Mouse (Mus musculus) small intestine, adult 2 months (tissue): Measurements from ENCODE around the gene Zbtb24. TPM values are rescaled to one million over a fixed set of nuclear protein-coding genes. Genes with fewer than 3 reads are reported as not detected.

ENCODE experiments used
- H3K27ac ChIP-seq: fragments of 200-500 bp; 2 replicates; pipeline ENCODE4 v1.5.1; 2012; ENCODE audit warnings: low read depth, low read length, control low read depth, inconsistent platforms; ENCODE audit not compliant: insufficient read depth
- H3K27me3 ChIP-seq: fragments of 200-500 bp; 2 replicates; pipeline ENCODE4 v1.6.1; 2012; ENCODE audit warnings: mild to moderate bottlenecking, moderate library complexity, low read length, inconsistent platforms; ENCODE audit not compliant: control insufficient read depth, insufficient read depth
- H3K36me3 ChIP-seq: fragments of 200-500 bp; 2 replicates; pipeline ENCODE4 v1.6.1; 2012; ENCODE audit warnings: mild to moderate bottlenecking, low read length, control low read depth, inconsistent platforms; ENCODE audit not compliant: control insufficient read depth, insufficient read depth
- H3K4me1 ChIP-seq: fragments of 200-500 bp; 2 replicates; pipeline ENCODE4 v1.6.1; 2012; ENCODE audit warnings: low read length, inconsistent platforms, mixed read lengths; ENCODE audit not compliant: control insufficient read depth, insufficient read depth, insufficient read length
- H3K4me3 ChIP-seq: fragments of 200-500 bp; 2 replicates; pipeline ENCODE4 v1.5.1; 2012; ENCODE audit warnings: low read depth, mild to moderate bottlenecking, control low read depth, inconsistent platforms, low read length, moderate library complexity
- CTCF ChIP-seq: fragments of 200-500 bp; IDR thresholded peaks from 2 replicates; pipeline ENCODE4 v1.5.1; 2012; ENCODE audit warnings: low read depth, mild to moderate bottlenecking, control low read depth, inconsistent platforms, low read length, moderate library complexity, mixed read lengths; ENCODE audit not compliant: insufficient replicate concordance, insufficient read length; ENCODE audit errors: extremely low read depth
- POLR2A ChIP-seq: fragments of 200-500 bp; IDR thresholded peaks from 2 replicates; pipeline ENCODE4 v1.6.1; 2012; ENCODE audit warnings: low read depth, mild to moderate bottlenecking, control low read depth, inconsistent platforms, low read length, moderate library complexity
- WGBS: fragments of 180-500 bp; shearing (Covaris S2); methylation state at CpG from one replicate; pipeline ENCODE4 v1.1.7; 2018; 5-methylcytosine and 5-hydroxymethylcytosine counted together
- polyA plus RNA-seq: library from polyadenylated mRNA; depleted of rRNA; stranded (reverse); fragments of >200 nt; gene quantifications from 2 replicates; pipeline ENCODE4 v1.2.3, GENCODE M21; 2012

The Zbtb24 gene
- polyA plus RNA-seq, 1 experiment, result 15.7 TPM

- H3K4me3 ChIP-seq, result peak overlapping the region; percentile 97
- TF ChIP-seq CTCF (peak; percentile 4; the same call in 1 of the 2 replicates), POLR2A (no peak)
- WGBS, result 29% methylated on average over 18 of the region's 18 CpGs
- H3K27me3 ChIP-seq, result no peaks in the 10 kb centered on the region
- peaks cover 18% of the 10 kb centered on the region for H3K36me3 ChIP-seq
- H3K4me1 ChIP-seq, result peaks cover 9% of the 10 kb centered on the region; the same call in 1 of the 2 replicates
- peak overlapping the region; percentile 45 for H3K27ac ChIP-seq
Observed at GRCm38 (mm10) chr10:41450780-41451522, 768 bp downstream of the Zbtb24 start.

- WGBS, result 65% methylated on average over 9 of the region's 9 CpGs
- peak overlapping the region; percentile 38; the same call in 1 of the 2 replicates for H3K27ac ChIP-seq
- no peak for TF ChIP-seq CTCF
- no peak for TF ChIP-seq POLR2A
- H3K4me3 ChIP-seq, result peak overlapping the region; percentile 29; the same call in 1 of the 2 replicates
- H3K27me3 ChIP-seq, result no peaks in the 10 kb centered on the region
- H3K36me3 ChIP-seq, result peaks cover 25% of the 10 kb centered on the region
- H3K4me1 ChIP-seq, result peaks cover 9% of the 10 kb centered on the region; the same call in 1 of the 2 replicates
Observed at GRCm38 (mm10) chr10:41451656-41452055, 1.5 kb downstream of the Zbtb24 start.

DNA sequence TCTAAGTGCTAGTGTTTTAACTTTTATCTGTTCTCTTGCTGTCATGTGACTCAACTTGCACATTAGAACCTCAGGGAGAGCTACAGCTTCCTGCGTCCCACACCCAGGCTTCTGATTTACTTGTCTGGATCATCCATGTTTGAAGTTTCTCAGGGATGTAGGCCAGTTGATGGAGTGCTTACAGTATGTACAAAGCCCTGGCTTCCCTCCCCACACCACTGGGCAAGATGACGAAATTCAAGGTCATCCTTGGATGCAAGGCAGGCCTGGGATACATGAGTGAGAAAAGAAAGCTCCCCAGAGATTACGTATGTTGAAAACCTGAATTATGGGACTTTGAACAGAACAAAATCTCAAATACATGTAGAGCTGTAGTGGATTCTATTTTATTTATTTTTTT, 2.6 kb downstream of the Zbtb24 start:
- no peaks in the 10 kb centered on the region for H3K27me3 ChIP-seq
- H3K36me3 ChIP-seq, result peaks cover 27% of the 10 kb centered on the region
- 86% methylated on average over 3 of the region's 3 CpGs for WGBS
- H3K4me3 ChIP-seq, result no peak overlapping the region
- H3K4me1 ChIP-seq, result peaks cover 9% of the 10 kb centered on the region; the same call in 1 of the 2 replicates
- H3K27ac ChIP-seq, result no peak overlapping the region
- TF ChIP-seq POLR2A (no peak), CTCF (no peak)

GRCm38 (mm10) chr10:41459990-41460389, 9.8 kb downstream of the Zbtb24 start:
- Histone ChIP-seq H3K4me1 (no peaks in the 10 kb centered on the region), H3K4me3 (no peak overlapping the region), H3K36me3 (peaks cover 59% of the 10 kb centered on the region), H3K27me3 (no peaks in the 10 kb centered on the region), H3K27ac (no peak overlapping the region)
- no peak for TF ChIP-seq POLR2A
- no peak for TF ChIP-seq CTCF
- WGBS, result 91% methylated on average over 4 of the region's 4 CpGs

DNA sequence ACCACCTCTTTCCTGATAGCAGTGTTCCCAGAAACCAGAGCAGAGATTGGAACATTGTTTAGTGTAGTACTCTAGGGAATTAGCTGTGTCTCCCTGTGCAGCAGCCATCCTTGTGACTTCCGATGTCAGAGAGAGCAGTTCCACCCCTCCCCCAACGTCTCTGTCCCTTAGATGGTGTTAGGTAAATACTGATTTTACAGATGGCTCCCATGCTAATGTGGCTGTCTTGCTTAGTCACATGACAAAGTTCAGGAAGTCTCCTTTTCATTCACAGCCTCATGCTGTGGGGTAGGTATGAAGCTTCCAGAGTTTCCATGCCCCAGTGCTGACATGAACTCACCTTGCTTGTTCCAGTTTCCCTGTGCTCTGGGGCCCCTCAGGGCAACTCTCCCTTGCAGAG, 10.3 kb downstream of the Zbtb24 start:
- H3K27me3 ChIP-seq, result no peaks in the 10 kb centered on the region
- H3K27ac ChIP-seq, result no peak overlapping the region
- no peak overlapping the region for H3K4me3 ChIP-seq
- no peaks in the 10 kb centered on the region for H3K4me1 ChIP-seq
- H3K36me3 ChIP-seq, result peaks cover 58% of the 10 kb centered on the region
- no peak for TF ChIP-seq POLR2A
- no peak for TF ChIP-seq CTCF
- 33% methylated on average over 2 of the region's 2 CpGs for WGBS

DNA sequence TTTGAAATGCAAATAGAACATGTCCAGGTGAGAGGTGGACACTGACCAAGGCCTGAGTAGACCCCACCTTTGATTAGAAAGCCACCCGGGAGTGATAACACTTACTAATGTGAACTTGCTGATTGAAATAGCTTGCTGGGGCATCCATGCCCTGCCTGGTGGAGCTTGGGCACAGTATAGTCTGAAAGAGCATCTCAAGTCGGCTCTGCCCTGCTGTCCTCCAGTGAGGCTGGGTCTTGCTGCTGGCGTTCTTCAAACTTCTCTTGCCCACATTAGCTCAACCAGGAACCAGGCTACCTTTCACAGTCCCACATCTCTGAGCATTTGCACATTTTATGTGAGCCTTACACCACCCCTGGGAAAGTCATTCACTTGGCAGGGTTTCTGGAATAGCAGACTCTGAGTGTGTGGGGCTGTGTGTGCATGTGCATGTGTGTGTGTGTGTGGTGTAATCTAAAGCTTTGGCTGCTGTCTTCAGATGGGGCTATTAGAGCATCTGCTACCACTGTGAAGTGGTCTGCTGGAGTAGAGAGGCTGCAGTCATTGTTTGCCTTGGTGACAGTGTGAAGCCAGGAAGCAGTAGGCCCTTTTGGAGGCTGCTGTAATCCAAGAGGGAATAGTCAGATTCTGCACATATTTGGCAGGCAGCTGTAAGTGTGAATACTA, 11.0 kb downstream of the Zbtb24 start:
- no peak for TF ChIP-seq CTCF
- H3K27me3 ChIP-seq, result no peaks in the 10 kb centered on the region
- H3K27ac ChIP-seq, result no peak overlapping the region
- no peaks in the 10 kb centered on the region for H3K4me1 ChIP-seq
- H3K36me3 ChIP-seq, result peaks cover 55% of the 10 kb centered on the region
- H3K4me3 ChIP-seq, result no peak overlapping the region
- WGBS, result 92% methylated on average over 3 of the region's 3 CpGs

- no peak overlapping the region for H3K27ac ChIP-seq
- H3K27me3 ChIP-seq, result no peaks in the 10 kb centered on the region
- WGBS, result 80% methylated on average over 15 of the region's 15 CpGs
- no peak overlapping the region for H3K4me3 ChIP-seq
- H3K36me3 ChIP-seq, result peaks cover 40% of the 10 kb centered on the region
- no peak for TF ChIP-seq CTCF
- no peak for TF ChIP-seq POLR2A
- H3K4me1 ChIP-seq, result no peaks in the 10 kb centered on the region; the same call in 1 of the 2 replicates
Observed at GRCm38 (mm10) chr10:41464401-41464955, 14.3 kb downstream of the Zbtb24 start.
